10 mouse cellular contexts compared by ENCODE assay signal in the genomic region with DNA sequence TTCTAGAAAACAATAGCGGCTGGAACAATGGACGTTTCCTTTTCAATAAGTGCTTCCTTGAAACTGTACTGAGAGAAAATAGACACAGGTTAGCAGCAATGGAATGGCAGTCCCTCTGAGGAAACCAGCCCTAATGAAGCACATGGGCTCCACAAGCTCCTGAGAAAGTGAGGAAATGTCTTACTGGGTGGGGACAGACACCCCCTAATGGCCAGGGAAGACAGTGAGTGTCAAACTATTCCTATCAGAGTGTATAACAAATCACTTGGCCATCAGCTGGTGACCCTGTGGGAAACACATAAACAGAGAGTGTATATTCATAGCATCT.
DNase-seq lines count a peak whose midpoint lies in the region; ATAC-seq and TF ChIP-seq lines count a peak whose summit lies in the region.
"Had no signal": no experiment of that assay in that cellular context is flagged by ENCODE, and none has a peak within 500 bp of the region (broad histone marks: within the 10 kb centered on the region; RNA-seq: fewer than 3 reads in every experiment).

No protein-coding gene starts in this region.

- DNase-seq in layer of hippocampus, adult 2 months (ENCODE audit: low spot score in 2 of 2), result no peak
- no peak for DNase-seq in layer of hippocampus, postnatal 25 days (ENCODE audit: extremely low spot score in 1 of 2, low spot score in 1 of 2)
- peak; percentile 25 to 49 for DNase-seq in heart, adult 2 months
- peak; percentile 7 to 27 for DNase-seq in kidney, adult 8-10 months
- no peak for DNase-seq in thymus, adult 18-20 months
- DNase-seq in cerebellum, adult 9-10 months, result no peak
- no peak for DNase-seq in urinary bladder, adult 2 months (ENCODE audit: low spot score)

- no peaks in the 10 kb centered on the region; the same call in 1 of the 2 replicates for H3K4me1 ChIP-seq in heart, adult 2 months (ENCODE audit: control insufficient read depth, insufficient read depth, low read length)
- H3K4me1 ChIP-seq in midbrain, embryonic 15.5 days, result peaks cover 2% of the 10 kb centered on the region; the same call in 1 of the 2 replicates

- H3K27me3 ChIP-seq in heart, adult 2 months (ENCODE audit: control insufficient read depth, insufficient read depth, low read length), result no peaks in the 10 kb centered on the region
- no peaks in the 10 kb centered on the region for H3K27me3 ChIP-seq in midbrain, embryonic 15.5 days (replicated peaks)

- TF ChIP-seq EP300 in heart, adult 2 months (IDR thresholded peaks at IDR 0.05; ENCODE audit: insufficient read depth, low read depth, low read length), result 0 out of 2 replicates have a peak, but pooled peaks have one; percentile 30

- TF ChIP-seq POLR2A in heart, adult 2 months (IDR thresholded peaks at IDR 0.05; ENCODE audit: insufficient read depth, low read depth, low read length), result no peak

- no peaks in the 10 kb centered on the region for H3K9me3 ChIP-seq in midbrain, embryonic 15.5 days

- H3K4me3 ChIP-seq in layer of hippocampus, adult 2 months, result no peak overlapping the region
- 0 out of 2 replicates have a peak overlapping the region, but pooled peaks have one; percentile 10 for H3K4me3 ChIP-seq in heart, adult 2 months
- H3K4me3 ChIP-seq in midbrain, embryonic 15.5 days, result no peak overlapping the region
- H3K4me3 ChIP-seq: erythroblast, embryonic 14.5 days had no signal

- no peaks in the 10 kb centered on the region for H3K79me2 ChIP-seq in heart, adult 2 months (replicated peaks; ENCODE audit: control insufficient read depth, insufficient read depth, low read length)

- ATAC-seq in midbrain, embryonic 15.5 days (replicated peaks), result 0 out of 2 replicates have a peak, but pooled peaks have one; percentile 63

- intact Hi-C loops in heart, adult 2 months (cut with DNase I), result loop anchor here (1.0 to 5.0 kb wide), 2 partner anchors 283 to 334 kb away; partner anchors contain the start of gene Fat4

- TF ChIP-seq CTCF in layer of hippocampus, adult 2 months (conservative IDR thresholded peaks at IDR 0.05), result peak; percentile 62
- TF ChIP-seq CTCF in heart, adult 2 months (IDR thresholded peaks at IDR 0.05), result peak; percentile 76

- no peaks in the 10 kb centered on the region for H3K36me3 ChIP-seq in heart, adult 2 months (ENCODE audit: control insufficient read depth, insufficient read depth, low read length)
- H3K36me3 ChIP-seq in midbrain, embryonic 15.5 days (replicated peaks), result no peaks in the 10 kb centered on the region
- H3K36me3 ChIP-seq: G1E had no signal

- 33% methylated on average over 2 of the region's 2 CpGs for WGBS in heart, adult 2 months
- WGBS in midbrain, embryonic 15.5 days, result 17% methylated on average over 2 of the region's 2 CpGs

- peak overlapping the region; percentile 71; the same call in 1 of the 2 replicates for H3K27ac ChIP-seq in layer of hippocampus, adult 2 months
- H3K27ac ChIP-seq in heart, adult 2 months, result peak overlapping the region; percentile 92
- no peak overlapping the region for H3K27ac ChIP-seq in midbrain, embryonic 15.5 days

- H3K4me2 ChIP-seq in midbrain, embryonic 15.5 days, result no peak overlapping the region

- no peak overlapping the region for H3K9ac ChIP-seq in heart, adult 2 months (ENCODE audit: low read depth, low read length)
- H3K9ac ChIP-seq in midbrain, embryonic 15.5 days, result no peak overlapping the region

Comparison
In these comparisons a context has a peak if more than half of its experiments do, and no peak if none do; other contexts are left out.
1. DNase-seq: peak in heart, adult 2 months (2 of 2) and kidney, adult 8-10 months (2 of 2); none in layer of hippocampus, adult 2 months (0 of 2), layer of hippocampus, postnatal 25 days (0 of 2), thymus, adult 18-20 months (0 of 2), cerebellum, adult 9-10 months (single experiment) and urinary bladder, adult 2 months (single experiment).